Mouse (Mus musculus): ENCODE results near the gene Il5. TPM values are rescaled to one million over a fixed set of nuclear protein-coding genes. Genes with fewer than 3 reads are reported as not detected.

Gene Il5
- polyA plus RNA-seq, 1 experiment from 2014 or later = not detected

GRCm38 (mm10) chr11:53772536-53772935, 51.9 kb downstream of the Il5 start:
- H3K4me2 ChIP-seq (ENCODE audit: low read length) = no peak overlapping the region
- no peak overlapping the region for H3K4me3 ChIP-seq (ENCODE audit: low read depth, low read length)
- no peak overlapping the region for H3K9ac ChIP-seq (ENCODE audit: low read depth, low read length)
- H3K27ac ChIP-seq (ENCODE audit: low read length) = no peak overlapping the region
- no peaks in the 10 kb centered on the region for H3K36me3 ChIP-seq (ENCODE audit: control insufficient read depth, insufficient read depth, low read length)
- H3K27me3 ChIP-seq (ENCODE audit: control insufficient read depth, insufficient read depth, low read depth, low read length) = peaks cover 11% of the 10 kb centered on the region
- no peaks in the 10 kb centered on the region for H3K9me3 ChIP-seq (replicated peaks; ENCODE audit: control insufficient read depth, low read length, poor library complexity, severe bottlenecking)
- WGBS = 84% methylated on average over 9 of the region's 9 CpGs
- ATAC-seq = no peak
- peaks cover 8% of the 10 kb centered on the region for H3K4me1 ChIP-seq (ENCODE audit: control insufficient read depth, insufficient read depth, low read length)

GRCm38 (mm10) chr11:53773087-53773486, 52.5 kb downstream of the Il5 start, which contains the start of gene Gm17334:
Gene Gm17334 (minus strand): TSS chr11:53773187.
- 90% methylated on average over 5 of the region's 5 CpGs for WGBS
- H3K27me3 ChIP-seq (ENCODE audit: control insufficient read depth, insufficient read depth, low read depth, low read length) = peaks cover 11% of the 10 kb centered on the region
- H3K36me3 ChIP-seq (ENCODE audit: control insufficient read depth, insufficient read depth, low read length) = no peaks in the 10 kb centered on the region
- H3K4me2 ChIP-seq (ENCODE audit: low read length) = no peak within 1 kb of the TSS
- no peak for ATAC-seq
- peaks cover 8% of the 10 kb centered on the region for H3K4me1 ChIP-seq (ENCODE audit: control insufficient read depth, insufficient read depth, low read length)
- no peak within 1 kb of the TSS for H3K27ac ChIP-seq (ENCODE audit: low read length)
- H3K9ac ChIP-seq (ENCODE audit: low read depth, low read length) = no peak within 1 kb of the TSS
- H3K4me3 ChIP-seq (ENCODE audit: low read depth, low read length) = no peak within 1 kb of the TSS
- H3K9me3 ChIP-seq (replicated peaks; ENCODE audit: control insufficient read depth, low read length, poor library complexity, severe bottlenecking) = no peaks in the 10 kb centered on the region

GRCm38 (mm10) chr11:53773641-53774360, 53.2 kb downstream of the Il5 start:
- no peak overlapping the region for H3K27ac ChIP-seq (ENCODE audit: low read length)
- no peaks in the 10 kb centered on the region for H3K9me3 ChIP-seq (replicated peaks; ENCODE audit: control insufficient read depth, low read length, poor library complexity, severe bottlenecking)
- peaks cover 8% of the 10 kb centered on the region for H3K4me1 ChIP-seq (ENCODE audit: control insufficient read depth, insufficient read depth, low read length)
- H3K9ac ChIP-seq (ENCODE audit: low read depth, low read length) = no peak overlapping the region
- no peak overlapping the region for H3K4me2 ChIP-seq (ENCODE audit: low read length)
- no peak for ATAC-seq
- no peaks in the 10 kb centered on the region for H3K36me3 ChIP-seq (ENCODE audit: control insufficient read depth, insufficient read depth, low read length)
- WGBS = 94% methylated on average over 16 of the region's 16 CpGs
- H3K27me3 ChIP-seq (ENCODE audit: control insufficient read depth, insufficient read depth, low read depth, low read length) = peaks cover 8% of the 10 kb centered on the region
- H3K4me3 ChIP-seq (ENCODE audit: low read depth, low read length) = no peak overlapping the region

Small RNA genes within 50 kb of the gene (microRNA-seq; reads per million reads assigned to microRNA genes)
- not detected for gene Mir7671

Other genes with a start within 250 kb of the Il5 start
- not detected in 2 replicates for gene Gm9945, start 240.6 kb upstream of the Il5 start, polyA plus RNA-seq (2015; fragmentation: Nextera tagmentation; extraction: Ambion mirVana)
- 1.1 and 1.6 TPM in 2 replicates for gene Sowaha, start 240.5 kb upstream of the Il5 start, polyA plus RNA-seq (2015; fragmentation: Nextera tagmentation; extraction: Ambion mirVana)
- 20.0 and 20.7 TPM in 2 replicates for gene Sept8, start 201.5 kb upstream of the Il5 start, polyA plus RNA-seq (2015; fragmentation: Nextera tagmentation; extraction: Ambion mirVana)
- gene Kif3a, start 153.4 kb upstream of the Il5 start, polyA plus RNA-seq (2015; fragmentation: Nextera tagmentation; extraction: Ambion mirVana) = 363 and 379 TPM in 2 replicates
- 5.2 and 5.5 TPM in 2 replicates for gene Il4, start 102.1 kb upstream of the Il5 start, polyA plus RNA-seq (2015; fragmentation: Nextera tagmentation; extraction: Ambion mirVana)
- not detected in 2 replicates for gene Il13, start 86.1 kb upstream of the Il5 start, polyA plus RNA-seq (2015; fragmentation: Nextera tagmentation; extraction: Ambion mirVana)
- gene Rad50, start 13.5 kb upstream of the Il5 start, polyA plus RNA-seq (2015; fragmentation: Nextera tagmentation; extraction: Ambion mirVana) = 11.0 and 11.7 TPM in 2 replicates
- gene Irf1, start 49.2 kb downstream of the Il5 start, polyA plus RNA-seq (2015; fragmentation: Nextera tagmentation; extraction: Ambion mirVana) = 2.0 and 2.2 TPM in 2 replicates
- not detected in 2 replicates for gene Gm17334, start 52.4 kb downstream of the Il5 start, polyA plus RNA-seq (2015; fragmentation: Nextera tagmentation; extraction: Ambion mirVana)
- 0.31 and 0.39 TPM in 2 replicates for gene Gm12216, start 138.5 kb downstream of the Il5 start, polyA plus RNA-seq (2015; fragmentation: Nextera tagmentation; extraction: Ambion mirVana)
- 10.1 and 11.0 TPM in 2 replicates for gene Slc22a5, start 170.9 kb downstream of the Il5 start, polyA plus RNA-seq (2015; fragmentation: Nextera tagmentation; extraction: Ambion mirVana)

All from midbrain, embryonic 16.5 days (tissue).